Mouse (Mus musculus) bone marrow macrophage, adult 2 months (primary cell): Measurements from ENCODE around the gene Crybb1.

Experiments
- CTCF ChIP-seq: IDR thresholded peaks from 2 replicates; pipeline ENCODE4 v1.5.1; 2012; ENCODE audit warnings: low read depth, mild to moderate bottlenecking, low read length, moderate library complexity
- POLR2A ChIP-seq: IDR thresholded peaks from 2 replicates; pipeline ENCODE4 v1.6.1; 2012; ENCODE audit warnings: mild to moderate bottlenecking, low read depth, low read length, borderline replicate concordance

GRCm38 (mm10) chr5:112252400-112252799 is 3.2 kb upstream of the Crybb1 start, which contains the start of gene Cryba4:
- TF ChIP-seq CTCF (no peak), POLR2A (no peak)
